ENCODE assay signal across 28 mouse cellular contexts in the genomic region with DNA sequence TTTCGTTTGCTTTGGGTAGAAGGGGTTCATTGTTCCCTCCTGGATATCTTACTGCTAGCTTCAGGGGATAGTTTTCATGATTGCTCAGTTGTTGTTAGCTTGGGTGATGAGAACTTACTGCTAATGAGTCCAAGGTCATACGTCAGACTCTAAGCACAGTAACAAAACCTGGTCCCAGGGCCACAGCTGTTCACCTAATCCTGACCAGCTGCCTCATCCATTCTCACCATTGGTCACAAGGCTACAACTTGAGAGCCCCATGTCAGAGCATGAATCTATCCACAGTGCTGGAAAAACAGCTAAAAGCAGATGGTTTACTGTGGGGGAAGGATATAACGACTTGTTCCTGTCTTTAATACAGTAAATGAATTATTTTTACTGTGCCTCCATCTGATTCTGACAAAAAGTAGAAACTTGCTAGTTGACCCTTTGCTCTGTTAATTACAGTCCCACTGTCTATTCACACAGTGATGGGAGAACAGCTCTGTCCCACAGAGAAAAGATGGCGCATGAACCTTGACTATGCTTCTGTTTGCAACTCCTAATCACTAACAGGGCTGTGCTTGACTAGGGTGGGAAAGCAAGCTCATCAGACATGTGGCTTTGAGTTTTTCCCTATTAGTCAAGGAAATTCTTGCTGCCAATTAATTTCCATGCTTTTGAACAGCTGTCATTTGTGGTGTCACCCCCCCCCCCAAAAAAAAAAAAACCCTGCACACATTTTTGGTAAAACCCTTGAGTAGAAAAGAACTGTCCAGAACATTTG.
DNase-seq lines count a peak whose midpoint lies in the region; ATAC-seq and TF ChIP-seq lines count a peak whose summit lies in the region.
"Had no signal": no experiment of that assay in that cellular context is flagged by ENCODE, and none has a peak within 500 bp of the region (broad histone marks: within the 10 kb centered on the region; RNA-seq: fewer than 3 reads in every experiment).

No protein-coding gene starts in this region.

- TF ChIP-seq POLR2A in limb, embryonic 14.5 days (IDR thresholded peaks at IDR 0.05; ENCODE audit: borderline replicate concordance, extremely low read depth, insufficient read depth, insufficient read length) = no peak

- intact Hi-C loops in left cerebral cortex, adult 2 months (cut with DNase I) = no loop called here
- intact Hi-C loops in left cerebral cortex, postnatal 10 days (cut with DNase I) = no loop called here

- H3K9me3 ChIP-seq in embryonic facial prominence, embryonic 15.5 days (replicated peaks) = no peaks in the 10 kb centered on the region
- no peaks in the 10 kb centered on the region for H3K9me3 ChIP-seq in limb, embryonic 14.5 days (ENCODE audit: control insufficient read depth, low read length)
- H3K9me3 ChIP-seq: forebrain, embryonic 13.5 days; G1E; hindbrain, embryonic 15.5 days; intestine, embryonic 15.5 days; liver, embryonic 13.5 days; megakaryocyte, embryonic 14.5 days; neural tube, embryonic 13.5 days had no signal

- peak; percentile 40; the same call in 1 of the 2 replicates for ATAC-seq in embryonic facial prominence, embryonic 15.5 days (ENCODE audit: insufficient number of reproducible peaks, low FRiP score, low TSS enrichment, low read depth)
- ATAC-seq in limb, embryonic 14.5 days (ENCODE audit: low FRiP score, low read depth) = peak; percentile 82
- no peak for ATAC-seq in activated CD4-positive, CD25-positive, alpha-beta regulatory T cell, adult 4 months
- ATAC-seq: forebrain, embryonic 13.5 days; intestine, embryonic 15.5 days had no signal

- no peak overlapping the region for H3K4me2 ChIP-seq in embryonic facial prominence, embryonic 15.5 days (replicated peaks)
- no peak overlapping the region for H3K4me2 ChIP-seq in limb, embryonic 14.5 days (replicated peaks; ENCODE audit: low read depth, low read length, severe bottlenecking)
- H3K4me2 ChIP-seq: forebrain, embryonic 13.5 days; hindbrain, embryonic 15.5 days; intestine, embryonic 15.5 days; liver, embryonic 13.5 days; lung, embryonic 14.5 days; neural tube, embryonic 13.5 days had no signal

- peaks cover 26% of the 10 kb centered on the region for H3K4me1 ChIP-seq in embryonic facial prominence, embryonic 15.5 days
- peaks cover 7% of the 10 kb centered on the region; the same call in 1 of the 2 replicates for H3K4me1 ChIP-seq in limb, embryonic 14.5 days (ENCODE audit: control insufficient read depth, insufficient read depth, low read length)
- H3K4me1 ChIP-seq: hindbrain, embryonic 15.5 days had no signal

- H3K27me3 ChIP-seq in embryonic facial prominence, embryonic 15.5 days = no peaks in the 10 kb centered on the region
- H3K27me3 ChIP-seq in limb, embryonic 14.5 days (ENCODE audit: control insufficient read depth, insufficient read depth, low read length) = no peaks in the 10 kb centered on the region
- H3K27me3 ChIP-seq: CH12.LX; forebrain, embryonic 13.5 days; hindbrain, embryonic 15.5 days; intestine, embryonic 15.5 days; liver, embryonic 13.5 days; megakaryocyte, embryonic 14.5 days; neural tube, embryonic 13.5 days had no signal

- WGBS in embryonic facial prominence, embryonic 15.5 days = 52% methylated on average over 4 of the region's 4 CpGs
- WGBS in limb, embryonic 14.5 days = 40% methylated on average over 4 of the region's 4 CpGs

- TF ChIP-seq CTCF in left cerebral cortex, adult 2 months (IDR thresholded peaks at IDR 0.05) = no peak

- DNase-seq in left cerebral cortex, adult 2 months (ENCODE audit: extremely low spot score in 1 of 2, low spot score in 2 of 2) = no peak
- DNase-seq in left cerebral cortex, postnatal 10 days (ENCODE audit: extremely low spot score in 1 of 2, low spot score in 2 of 2) = no peak
- peak; percentile 59 for DNase-seq in limb, embryonic 14.5 days (ENCODE audit: low spot score)
- DNase-seq in urinary bladder, postnatal 25 days (ENCODE audit: low spot score) = no peak
- no peak for DNase-seq in spleen, adult 18-20 months
- DNase-seq: adrenal gland, postnatal 10 days; B cell, adult 2 months; cerebellum, adult 18-20 months; cerebellum, postnatal 14 days; gastrocnemius, adult 2 months; heart, postnatal 4 days; kidney, adult 9 months; kidney, postnatal 14 days; layer of hippocampus, postnatal 36 days; liver, embryonic 13.5 days; lung, embryonic 14.5 days; lung, postnatal 36 days; midbrain, embryonic 14.5 days had no signal

- H3K4me3 ChIP-seq in left cerebral cortex, adult 2 months = no peak overlapping the region
- H3K4me3 ChIP-seq in embryonic facial prominence, embryonic 15.5 days (replicated peaks) = no peak overlapping the region
- H3K4me3 ChIP-seq in limb, embryonic 14.5 days (replicated peaks; ENCODE audit: low read length) = no peak overlapping the region
- H3K4me3 ChIP-seq: erythroblast, embryonic 14.5 days; forebrain, embryonic 13.5 days; gastrocnemius, adult 2 months; hindbrain, embryonic 15.5 days; intestine, embryonic 15.5 days; liver, embryonic 13.5 days; megakaryocyte, embryonic 14.5 days; neural tube, embryonic 13.5 days had no signal

- H3K27ac ChIP-seq in left cerebral cortex, adult 2 months = peak overlapping the region; percentile 15; the same call in 1 of the 2 replicates
- peak overlapping the region; percentile 69 for H3K27ac ChIP-seq in embryonic facial prominence, embryonic 15.5 days (replicated peaks)
- H3K27ac ChIP-seq in limb, embryonic 14.5 days (replicated peaks; ENCODE audit: low read depth, low read length) = no peak overlapping the region
- H3K27ac ChIP-seq: forebrain, embryonic 13.5 days; gastrocnemius, adult 2 months; hindbrain, embryonic 15.5 days; intestine, embryonic 15.5 days; liver, embryonic 13.5 days; neural tube, embryonic 13.5 days had no signal

- no peaks in the 10 kb centered on the region for H3K36me3 ChIP-seq in embryonic facial prominence, embryonic 15.5 days
- H3K36me3 ChIP-seq in limb, embryonic 14.5 days (ENCODE audit: control insufficient read depth, insufficient read depth, low read length) = no peaks in the 10 kb centered on the region
- H3K36me3 ChIP-seq: hindbrain, embryonic 15.5 days; intestine, embryonic 15.5 days; liver, embryonic 13.5 days had no signal

- no peak overlapping the region for H3K9ac ChIP-seq in embryonic facial prominence, embryonic 15.5 days
- no peak overlapping the region for H3K9ac ChIP-seq in limb, embryonic 14.5 days (ENCODE audit: low read depth, low read length, severe bottlenecking)
- H3K9ac ChIP-seq: forebrain, embryonic 13.5 days; hindbrain, embryonic 15.5 days; intestine, embryonic 15.5 days; liver, embryonic 13.5 days; lung, embryonic 14.5 days; neural tube, embryonic 13.5 days had no signal
